Mouse (Mus musculus) gastrocnemius, postnatal 36 days (tissue): ENCODE data around the gene Utp20. TPM values are rescaled to one million over a fixed set of nuclear protein-coding genes. Genes with fewer than 3 reads are reported as not detected.
"Not testable (repeated sequence)": the region's sequence is repeated elsewhere in the genome, so short reads cannot be mapped to it uniquely, and the experiment has no call there.

Experiments
- DNase-seq, 2 experiments: peaks; one replicate each; pipeline ENCODE4 v3.0.0; 2022
- intact Hi-C: fragments of 180-260 bp; cut with DNase I; formaldehyde crosslinking; loops from one replicate; pipeline ENCODE4 v1.15.1; 2025
- total RNA-seq, 2 experiments: library from RNA; stranded (reverse); gene quantifications; 2 replicates each; pipeline ENCODE4 v1.2.3; 2021

Utp20 gene
- total RNA-seq, 2 experiments from 2014 or later: 9.8 to 10.5 TPM

DNA sequence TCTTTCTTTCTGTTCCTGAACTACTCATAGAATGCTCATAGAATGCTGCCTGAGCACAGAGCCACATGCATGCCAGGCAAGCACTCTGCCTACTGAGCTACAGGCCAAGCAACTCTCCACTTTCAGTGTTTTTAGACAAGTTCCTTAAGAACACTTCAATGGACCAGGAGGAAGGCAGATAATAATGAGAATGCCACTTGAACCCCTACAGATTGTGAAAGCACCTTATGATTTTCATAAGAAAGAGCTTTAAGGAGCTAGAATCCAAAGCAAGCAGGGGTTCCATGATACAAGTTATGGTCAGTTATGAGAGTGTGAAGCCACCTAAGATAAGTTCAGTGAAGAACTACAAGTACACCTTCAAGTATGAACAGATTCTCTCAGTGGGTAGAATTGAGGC, 32.9 kb downstream of the Utp20 start:
- DNase-seq: no peak
- intact Hi-C loops: no loop called here

DNA sequence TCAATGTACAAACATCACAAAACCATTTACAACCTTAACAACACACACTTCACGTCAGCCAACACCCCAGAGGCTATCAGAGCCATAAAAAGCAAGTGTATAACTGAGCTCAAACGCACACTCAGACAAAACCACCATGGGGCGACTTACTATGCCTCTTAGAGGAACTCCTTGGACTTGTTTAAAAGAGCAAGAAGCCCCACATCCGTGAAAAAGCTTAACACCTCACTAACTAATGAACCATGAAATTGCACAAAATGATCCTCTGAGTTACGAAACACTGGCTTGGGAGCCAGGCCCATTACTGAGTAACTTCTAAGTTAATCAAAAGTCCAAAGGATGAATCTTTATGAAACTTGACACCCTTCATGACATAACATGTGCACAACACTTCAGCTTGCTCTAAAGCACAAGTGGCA, 42.1 kb downstream of the Utp20 start:
- intact Hi-C loops: no loop called here
- DNase-seq: no peak

DNA sequence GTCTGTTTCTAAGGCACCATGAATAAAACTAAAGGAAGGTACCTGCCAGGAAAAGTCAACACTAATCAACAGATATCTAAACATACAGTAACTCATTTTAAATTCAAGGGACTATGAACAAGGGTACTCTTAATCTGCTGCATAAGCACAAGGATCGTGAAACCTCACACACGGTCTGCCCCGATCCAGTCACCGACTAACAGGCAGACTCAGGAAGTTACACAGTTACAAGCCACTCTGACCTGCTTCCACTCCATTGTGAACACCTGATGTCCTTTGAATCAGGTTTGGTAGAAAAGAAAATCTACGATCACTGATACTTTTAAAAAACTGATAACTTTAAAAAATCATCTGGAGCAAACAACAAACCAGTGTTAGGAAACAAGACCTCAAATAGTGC, 42.7 kb downstream of the Utp20 start:
- no peak for DNase-seq
- intact Hi-C loops: no loop called here

DNA sequence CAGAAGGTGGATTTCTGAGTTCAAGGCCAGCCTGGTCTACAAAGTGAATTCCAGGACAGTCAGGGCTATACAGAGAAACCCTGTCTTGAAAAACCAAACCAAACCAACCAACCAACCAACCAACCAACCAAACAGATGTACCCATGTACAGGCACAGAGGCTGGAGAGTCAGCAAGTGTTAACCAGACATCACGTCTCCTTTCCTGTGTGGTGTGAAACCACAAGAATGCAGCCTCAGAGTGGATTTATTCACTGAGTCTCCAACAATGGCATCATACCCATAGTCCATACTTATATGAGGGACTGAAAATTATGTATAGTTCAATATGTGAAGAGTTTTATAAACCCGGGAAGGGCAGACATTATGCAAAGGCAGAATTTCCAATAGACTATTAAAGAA, 43.5 kb downstream of the Utp20 start:
- intact Hi-C loops, DNase-seq: not testable (repeated sequence)

DNA sequence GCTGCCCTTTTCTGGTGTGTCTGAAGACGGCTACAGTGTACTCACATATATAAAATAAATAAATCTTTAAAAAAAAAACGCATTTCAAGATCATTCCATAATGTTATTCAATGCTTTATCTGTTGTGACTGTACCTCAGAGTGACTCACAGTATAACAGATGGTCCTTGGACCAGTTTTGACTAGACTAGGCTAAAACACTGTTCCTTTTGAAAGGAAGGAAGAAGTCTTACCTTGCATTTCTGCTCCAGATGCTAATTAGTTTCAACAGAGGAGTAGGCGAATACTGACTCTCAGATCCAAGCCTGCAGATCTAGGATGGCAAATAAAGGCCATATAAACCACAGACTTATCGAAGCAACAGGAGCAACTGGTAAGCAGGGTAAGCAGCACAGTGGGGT, 45.9 kb downstream of the Utp20 start:
- intact Hi-C loops: no loop called here
- DNase-seq: no peak

DNA sequence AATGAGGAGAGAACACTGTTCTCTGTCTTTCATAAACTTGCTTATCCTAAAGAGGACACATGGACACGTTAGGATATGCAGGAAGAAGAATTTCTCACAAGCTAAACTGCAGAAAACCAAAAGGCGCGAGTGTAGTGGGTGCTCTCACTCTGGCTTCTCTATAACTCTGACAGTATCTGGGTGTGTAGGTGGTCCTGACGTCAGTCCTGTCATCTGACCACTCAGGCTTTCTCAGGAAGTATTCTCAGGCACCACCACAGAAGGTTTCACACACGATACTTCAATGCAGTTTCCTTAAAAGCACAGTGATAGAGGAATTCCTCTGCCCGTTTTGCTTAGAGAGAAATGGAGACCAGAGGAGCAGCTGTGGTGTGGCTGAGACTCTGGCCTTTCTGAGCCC, 50.4 kb downstream of the Utp20 start:
- DNase-seq: no peak
- intact Hi-C loops: loop anchor here (5.0 kb wide), 1 partner anchor 46 kb away; no protein-coding TSS in a partner anchor

DNA sequence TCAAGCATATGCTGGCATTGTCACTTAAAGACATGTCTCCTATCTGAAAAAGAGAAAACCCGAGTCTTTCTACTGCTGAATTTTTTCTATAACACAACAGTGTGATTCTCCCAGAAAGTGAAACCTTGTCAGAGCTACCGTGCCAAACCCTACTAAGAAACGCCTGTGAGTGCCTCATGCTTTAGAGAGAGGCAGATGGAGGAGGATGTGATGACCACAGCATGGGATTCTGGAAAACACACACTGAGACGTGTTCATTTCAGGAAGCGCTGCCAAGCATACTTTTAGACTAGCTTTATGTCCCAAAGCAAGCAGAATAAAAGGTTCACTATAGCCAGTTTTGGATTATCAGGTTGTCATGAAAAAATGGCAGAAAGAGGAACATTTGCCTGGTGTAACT, 53.6 kb downstream of the Utp20 start:
- DNase-seq, intact Hi-C loops: not testable (repeated sequence)

DNA sequence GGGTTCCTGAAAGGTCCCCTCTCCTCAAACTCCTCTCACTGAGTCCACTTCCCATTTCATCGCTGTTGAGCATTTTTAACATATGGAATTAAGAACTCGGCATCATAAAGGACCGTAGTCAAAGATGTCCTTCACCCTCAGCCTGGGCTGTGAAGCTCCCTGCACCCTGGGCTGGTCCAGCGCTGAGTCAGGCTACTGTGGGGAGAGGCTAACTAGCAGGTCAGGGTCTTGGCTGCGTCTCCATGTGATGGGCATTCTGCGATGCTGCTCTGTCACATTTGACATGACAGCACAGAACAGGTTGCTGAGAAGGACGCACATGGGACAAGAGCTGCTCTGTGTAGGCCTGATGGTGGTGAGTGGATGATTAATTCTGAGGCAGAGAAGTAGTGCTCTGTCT, 56.9 kb downstream of the Utp20 start:
- intact Hi-C loops: loop anchor here (5.0 kb wide), 1 partner anchor 38 kb away; no protein-coding TSS in a partner anchor
- DNase-seq: no peak

DNA sequence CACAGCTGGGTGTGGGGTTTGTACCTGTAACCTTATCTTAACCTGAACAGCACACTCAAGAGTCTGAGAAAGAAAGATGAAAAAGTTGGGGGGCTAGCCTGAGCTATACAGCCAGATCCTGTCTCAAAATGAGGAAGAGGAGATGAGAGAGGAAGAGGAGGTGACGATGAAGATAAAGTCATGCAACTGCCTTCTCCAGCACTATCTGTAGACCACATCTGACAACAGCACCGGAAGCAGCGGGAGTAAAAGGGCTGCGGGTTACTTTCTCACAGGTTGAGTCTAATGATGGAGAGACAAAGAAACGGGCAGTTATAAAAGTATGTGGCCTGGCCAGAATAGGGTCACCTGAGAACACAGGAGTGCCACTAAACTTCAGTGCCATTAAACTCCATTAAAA, 57.6 kb downstream of the Utp20 start:
- intact Hi-C loops: loop anchor here (5.0 kb wide), 1 partner anchor 38 kb away; no protein-coding TSS in a partner anchor
- DNase-seq: no peak

DNA sequence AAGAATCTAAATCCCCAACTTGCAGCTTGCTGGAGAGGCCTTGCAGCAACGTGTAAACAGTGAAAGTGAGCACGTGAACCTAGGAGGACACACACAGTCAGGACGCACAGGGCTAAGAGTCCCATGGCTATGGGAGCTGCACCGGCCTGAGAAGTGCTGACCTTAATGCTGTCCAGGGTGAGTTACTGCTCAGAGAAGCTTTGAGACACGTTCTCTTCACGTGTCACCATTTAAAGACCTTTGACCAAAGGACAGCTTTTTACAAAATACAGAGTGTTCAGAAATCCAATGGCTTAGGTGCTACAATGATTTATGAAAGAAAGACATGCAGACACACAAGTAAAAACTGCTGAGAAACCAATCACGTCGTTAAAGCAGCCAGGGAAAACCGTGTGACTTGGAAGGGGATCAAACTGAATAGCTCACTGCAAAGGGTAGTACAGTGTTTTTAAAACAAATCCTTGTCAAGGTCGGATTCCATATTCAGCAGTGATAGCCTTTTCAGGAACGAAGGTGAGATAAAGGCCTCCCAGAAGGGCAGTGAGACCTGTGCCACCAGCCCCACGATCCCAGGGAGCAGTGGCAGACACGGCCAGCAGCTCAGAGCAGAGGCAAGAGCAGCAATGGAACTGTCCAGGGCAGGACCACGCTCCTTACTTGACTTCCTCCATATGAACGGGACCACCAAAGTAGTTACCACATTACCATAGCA, 61.0 kb downstream of the Utp20 start:
- intact Hi-C loops: loop anchor here (5.0 kb wide), 1 partner anchor 42 kb away; no protein-coding TSS in a partner anchor
- DNase-seq: no peak

DNA sequence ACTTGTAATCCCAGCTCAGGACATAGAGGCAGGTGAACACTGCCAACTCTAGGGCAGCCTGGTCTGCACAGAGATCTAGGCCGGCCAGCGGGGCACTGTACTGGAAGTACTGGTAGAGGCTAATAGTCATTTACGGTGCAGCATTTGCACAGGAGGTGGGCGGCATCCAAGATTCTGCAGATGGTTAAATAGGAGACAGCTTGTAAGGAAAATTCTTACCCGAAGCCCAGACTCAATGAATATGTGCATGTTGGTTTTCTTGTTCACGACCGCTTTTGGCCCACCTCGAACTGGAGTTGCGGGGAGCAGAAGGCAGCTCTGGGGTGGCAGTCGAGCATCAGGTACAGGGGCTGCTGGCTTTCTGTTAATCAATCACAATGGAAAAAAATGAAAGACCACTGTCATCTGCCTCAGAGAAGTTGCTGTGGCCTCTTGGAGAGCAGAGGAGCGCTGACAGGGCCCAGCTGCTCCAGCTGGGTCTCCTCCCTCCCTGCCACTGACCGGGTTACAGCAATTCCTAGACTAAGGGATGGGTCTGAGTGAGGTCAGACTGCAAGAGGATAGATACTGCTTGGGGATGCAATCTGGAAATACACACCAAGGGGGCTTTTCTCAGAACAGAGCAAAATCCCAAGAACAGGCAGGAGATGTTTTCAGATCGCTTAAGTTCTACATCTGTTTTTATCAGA, 64.9 kb downstream of the Utp20 start:
- DNase-seq: no peak
- intact Hi-C loops: no loop called here

DNA sequence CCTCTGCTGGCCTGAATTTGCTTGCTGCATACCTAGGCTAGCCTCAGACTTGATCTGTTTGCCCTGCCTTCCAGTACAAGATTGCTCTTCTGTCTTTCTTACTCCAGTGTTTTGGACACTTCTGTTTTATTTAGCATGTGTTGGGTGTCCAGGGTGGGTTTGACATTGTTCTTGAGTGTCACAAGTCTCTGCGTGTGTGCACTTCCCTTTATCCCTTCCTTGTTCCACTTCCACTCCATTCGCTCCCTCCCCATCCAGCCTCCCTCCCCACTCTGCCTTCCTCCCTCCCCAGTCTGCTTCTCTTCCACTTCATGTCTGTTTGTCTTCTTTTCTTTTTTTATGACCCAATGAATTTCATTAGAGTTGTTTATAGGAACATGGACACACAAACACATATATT, 85.2 kb downstream of the Utp20 start:
- DNase-seq: no peak
- intact Hi-C loops: no loop called here

DNA sequence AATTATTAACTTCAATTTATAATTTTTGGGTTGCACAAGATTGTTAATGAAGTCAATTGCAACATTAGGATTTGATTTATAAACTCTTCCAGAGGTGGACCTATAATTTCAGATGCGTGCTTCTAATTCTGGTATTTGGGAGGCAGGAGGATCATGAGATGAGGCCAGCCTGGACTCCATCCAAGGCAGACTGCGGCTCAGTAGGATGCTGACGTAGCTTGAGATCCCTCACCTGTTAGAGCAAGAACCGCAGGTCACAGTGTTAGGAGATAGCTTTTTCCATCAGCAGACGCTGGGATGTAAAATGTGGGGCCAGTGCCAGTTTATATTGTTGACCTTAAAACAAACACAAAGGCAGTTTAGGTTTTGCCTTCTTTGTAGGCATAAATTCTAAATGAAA, 85.8 kb downstream of the Utp20 start:
- intact Hi-C loops: no loop called here
- no peak for DNase-seq

DNA sequence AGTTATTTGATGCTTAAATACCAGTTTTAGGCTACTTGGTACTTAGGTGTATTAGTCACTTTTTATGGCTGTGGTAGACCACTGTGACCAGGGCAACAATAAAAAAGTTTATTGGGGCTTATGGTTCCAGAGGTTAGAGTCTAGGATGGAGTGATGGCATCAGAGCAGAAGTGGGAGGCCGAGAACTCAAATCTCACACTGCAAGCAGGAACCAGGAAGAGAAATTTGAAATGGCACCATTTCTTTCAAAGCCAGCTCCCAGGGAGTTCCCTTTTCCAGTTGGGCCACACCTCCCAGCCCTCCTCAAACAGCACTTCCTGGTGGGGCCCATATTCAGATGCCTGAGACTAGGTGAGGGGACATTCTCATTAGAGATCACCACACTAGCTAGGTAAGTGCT, 86.8 kb downstream of the Utp20 start:
- intact Hi-C loops: no loop called here

DNA sequence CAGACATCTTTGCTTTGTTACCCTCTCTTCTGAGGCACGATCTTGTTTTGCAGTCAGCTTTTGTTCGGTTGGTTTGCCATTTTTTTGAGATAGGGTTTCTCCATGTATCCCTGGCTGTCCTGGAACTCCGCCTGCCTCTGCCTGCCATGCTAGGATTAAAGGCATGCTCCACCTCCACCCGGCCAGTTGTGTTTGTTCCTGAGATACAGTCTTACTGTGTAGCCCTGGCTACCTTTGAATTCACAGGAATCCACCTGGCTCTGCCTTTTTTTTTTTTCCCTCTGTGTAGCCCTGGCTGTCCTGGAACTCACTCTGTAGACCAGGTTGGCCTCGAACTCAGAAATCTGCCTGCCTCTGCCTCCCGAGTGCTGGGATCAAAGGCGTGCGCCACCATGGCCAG, 87.5 kb downstream of the Utp20 start:
- DNase-seq, intact Hi-C loops: not testable (repeated sequence)

More for the DNA sequence above, 86.8 kb downstream of the Utp20 start:
- no peak for DNase-seq

DNA sequence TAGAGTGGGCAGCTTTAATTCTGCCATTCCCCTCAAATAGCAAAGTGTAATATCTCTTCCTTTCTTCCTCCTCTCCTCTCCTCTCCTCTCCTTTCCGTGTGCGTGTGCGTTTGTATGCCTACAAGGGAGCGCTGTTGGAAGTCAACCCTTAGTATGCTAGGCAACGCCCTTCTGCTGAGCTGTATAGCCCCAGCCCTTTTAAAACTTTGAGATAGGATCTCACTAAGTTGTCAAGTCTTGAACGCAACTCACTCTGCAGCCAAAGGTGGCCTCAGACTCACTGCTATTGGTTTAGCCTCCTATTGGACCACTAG, 94.3 kb downstream of the Utp20 start:
- DNase-seq: no peak
- intact Hi-C loops: loop anchor here (5.0 kb wide), 1 partner anchor 355 kb away; the partner anchor contains the start of genes Dram1 and Gnptab

DNA sequence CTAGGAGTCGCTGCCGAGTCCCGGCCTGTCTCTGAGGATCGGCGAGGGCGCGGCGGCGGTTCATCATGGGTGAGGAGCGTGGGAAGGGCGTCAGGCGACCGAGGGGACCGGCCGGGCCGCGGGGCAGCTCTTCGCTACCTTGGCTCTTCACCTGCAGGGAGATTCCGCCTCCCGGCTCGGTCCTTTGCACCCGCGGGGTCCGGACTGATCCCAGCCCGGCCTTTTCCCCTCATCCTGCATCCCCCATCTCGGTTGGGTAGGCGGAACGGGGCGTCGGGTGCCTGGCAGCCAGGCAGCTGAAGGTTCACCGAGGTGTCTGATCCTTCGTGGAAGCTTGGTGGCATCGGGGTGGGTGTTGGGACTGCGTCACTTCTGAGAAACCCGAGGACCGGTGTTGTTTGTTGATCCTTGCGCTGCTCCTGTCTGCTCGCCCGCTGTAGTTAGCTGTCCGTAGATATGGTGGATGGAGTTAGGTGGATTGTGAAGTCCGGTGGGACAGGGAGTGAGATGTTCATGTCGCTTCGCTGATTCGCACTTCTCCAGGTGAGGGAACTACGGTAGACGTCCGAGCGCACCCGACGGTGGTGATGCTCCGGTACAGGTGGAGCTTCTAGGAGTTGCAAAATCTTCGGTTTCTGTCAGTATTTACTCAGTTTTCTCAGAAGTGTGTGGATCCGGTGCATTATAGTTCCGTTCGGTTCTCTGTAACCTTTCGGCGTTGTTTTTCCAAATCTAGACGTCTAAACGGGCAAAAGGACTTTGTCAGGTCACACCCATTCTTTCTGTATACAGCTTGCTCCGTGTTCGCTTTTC, 94.9 kb downstream of the Utp20 start:
- intact Hi-C loops: loop anchor here (5.0 kb wide), 1 partner anchor 354 kb away; the partner anchor contains the start of genes Dram1 and Gnptab
- DNase-seq: no peak

DNA sequence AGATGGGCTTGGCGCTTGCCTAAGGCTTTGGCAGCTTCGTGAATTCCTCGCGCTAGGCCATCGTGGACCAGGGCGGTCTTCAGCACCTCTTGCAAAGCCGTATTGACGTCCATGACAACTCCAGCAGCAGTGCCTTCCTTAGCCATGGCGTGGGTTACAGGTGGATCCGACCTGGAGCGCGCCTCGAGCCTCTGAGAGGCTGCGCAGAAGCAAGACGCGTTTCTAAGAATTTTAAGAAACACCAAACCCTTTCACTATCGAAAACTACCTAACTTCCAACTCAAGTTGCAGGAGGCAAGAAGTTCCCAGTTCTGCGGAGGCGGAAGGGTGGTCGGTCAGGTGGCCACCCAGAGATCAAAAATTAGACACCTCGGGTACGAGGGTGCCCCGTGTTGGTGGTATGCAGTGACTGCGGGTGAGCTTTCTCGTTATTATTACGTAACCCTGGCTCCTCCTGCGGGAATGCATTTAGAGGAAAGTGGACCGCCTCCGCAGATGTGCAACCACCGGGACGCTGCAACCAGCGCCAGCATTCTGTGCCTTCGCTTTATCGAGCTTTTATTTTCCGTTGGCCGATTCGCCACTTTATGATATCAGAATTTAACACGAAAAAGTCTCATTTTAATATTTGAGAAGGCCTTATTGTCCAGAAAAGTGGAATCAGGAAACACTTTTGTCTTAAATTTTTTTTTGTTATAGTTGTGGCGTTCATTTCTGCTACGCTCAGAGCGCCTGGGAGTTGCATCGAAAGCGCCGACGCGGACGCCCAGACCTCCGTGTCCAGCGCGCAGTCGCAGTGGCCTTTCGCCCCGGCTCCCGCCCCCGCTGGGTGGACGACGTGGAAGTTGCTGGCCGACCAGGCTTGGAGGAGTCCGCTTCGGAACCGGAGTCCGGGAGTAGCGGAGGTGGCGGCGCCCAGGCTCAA, 95.8 kb downstream of the Utp20 start, which contains the start of gene Arl1:
Gene Arl1, plus strand, starts transcription at position 288 of the 925 bp plus-strand sequence.
- intact Hi-C loops: loop anchor here (5.0 kb wide), 1 partner anchor 354 kb away; the partner anchor contains the start of genes Dram1 and Gnptab
- peak; percentile 91 to 94 for DNase-seq

DNA sequence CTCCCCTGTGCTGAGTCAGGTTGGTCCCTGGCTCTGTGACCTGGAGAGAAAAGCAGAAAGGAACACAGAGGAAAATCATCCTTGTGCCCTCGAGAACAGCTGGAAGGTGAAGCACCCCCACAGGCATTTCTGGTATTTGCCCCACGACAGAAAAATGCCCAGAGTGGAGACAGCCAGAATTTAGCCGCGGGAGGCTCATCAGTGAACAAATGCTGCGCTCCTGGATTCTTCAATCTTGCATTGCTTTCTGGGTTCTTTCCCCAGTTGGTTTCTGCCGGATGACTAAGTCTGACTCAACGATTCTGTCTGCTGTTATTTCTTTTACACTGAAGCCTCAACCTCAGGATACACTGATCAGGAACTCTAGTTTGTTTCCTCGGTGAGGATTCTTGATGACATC, 98.4 kb downstream of the Utp20 start:
- intact Hi-C loops: loop anchor here (10.0 kb wide), 1 partner anchor 213 kb away; no protein-coding TSS in a partner anchor
- DNase-seq: no peak

DNA sequence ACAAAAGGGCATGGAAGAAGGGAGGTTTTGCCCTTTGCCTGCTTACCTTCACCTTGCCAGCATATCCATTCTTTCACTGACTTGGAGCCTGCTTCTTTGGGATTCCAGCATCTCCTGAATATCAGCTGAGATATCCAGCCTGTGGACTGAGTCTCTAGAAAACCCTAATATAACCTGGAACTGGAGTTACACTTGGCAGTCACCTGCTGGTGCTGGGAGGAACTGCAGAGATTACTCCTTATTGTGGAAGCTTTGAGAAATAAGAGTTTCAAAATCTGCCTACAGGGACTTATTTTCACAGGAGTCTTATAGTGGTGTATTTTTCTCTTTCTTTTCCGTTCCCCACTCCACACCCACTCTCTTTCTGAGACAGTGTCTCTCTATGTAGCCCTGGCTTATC, 99.5 kb downstream of the Utp20 start:
- no peak for DNase-seq
- intact Hi-C loops: loop anchor here (10.0 kb wide), 1 partner anchor 212 kb away; no protein-coding TSS in a partner anchor
